Mouse (Mus musculus): ENCODE measurements around the gene Ssbp2. TPM values are rescaled to one million over a fixed set of nuclear protein-coding genes. Genes with fewer than 3 reads are reported as not detected.

Ssbp2 gene
- polyA plus RNA-seq, 1 experiment from 2014 or later, result 112 TPM

DNA sequence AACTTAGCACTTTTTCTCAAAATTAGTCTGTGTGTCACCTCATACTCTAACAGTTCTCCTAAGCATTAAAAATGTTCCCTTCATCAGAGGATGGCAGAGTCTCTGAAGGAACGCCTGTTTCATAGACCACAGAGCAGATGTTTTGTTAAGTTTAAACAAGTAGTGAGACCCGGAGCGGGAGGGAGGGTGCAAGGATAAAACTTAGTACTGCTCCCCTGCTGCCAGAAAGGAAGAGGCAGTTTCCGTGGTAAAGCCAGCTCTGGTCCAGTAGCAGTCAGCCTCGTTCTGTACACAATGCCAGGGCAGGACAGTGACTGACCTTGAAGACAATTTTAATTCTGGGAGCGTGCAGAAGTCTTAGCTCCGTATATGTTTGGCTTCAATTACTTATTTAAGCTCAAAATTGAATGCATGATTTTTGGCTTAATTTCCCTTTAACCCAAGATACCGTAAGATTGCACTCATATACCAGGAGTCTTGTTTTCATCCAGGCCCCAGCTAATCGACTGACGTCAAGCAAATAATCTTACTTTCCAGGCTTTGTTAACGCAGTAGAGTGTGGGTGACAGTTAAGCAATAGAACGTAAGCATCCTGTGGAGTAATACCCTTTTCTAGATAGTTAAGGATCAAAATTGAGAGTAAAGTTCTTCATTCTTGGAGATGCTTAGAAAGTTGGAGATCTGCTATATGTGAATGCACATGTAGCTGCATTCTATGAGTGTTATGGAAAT is 42.7 kb downstream of the Ssbp2 start:
- Histone ChIP-seq H3K9me3 (ENCODE audit: control insufficient read depth, low read length) (no peaks in the 10 kb centered on the region), H3K4me1 (ENCODE audit: control insufficient read depth in 2 of 2, insufficient read depth in 2 of 2, low read length in 2 of 2) (no peaks in the 10 kb centered on the region), H3K27ac (replicated peaks in 1 of 2; ENCODE audit: control insufficient read depth in 1 of 2, insufficient read depth in 1 of 2, low read depth in 2 of 2, low read length in 2 of 2) (no peak overlapping the region), H3K9ac (ENCODE audit: low read length) (no peak overlapping the region), H3K27me3 (ENCODE audit: control insufficient read depth, insufficient read depth, low read length) (no peaks in the 10 kb centered on the region), H3K4me2 (ENCODE audit: low read length) (no peak overlapping the region), H3K36me3 (ENCODE audit: control insufficient read depth, insufficient read depth, low read length) (no peaks in the 10 kb centered on the region), H3K4me3 (ENCODE audit: control insufficient read depth in 1 of 2, insufficient read depth in 1 of 2, low read depth in 1 of 2, low read length in 2 of 2) (no peak overlapping the region)
- ATAC-seq (ENCODE audit: insufficient number of reproducible peaks, insufficient read depth, low FRiP score, low read depth), result no peak
- WGBS, result 68% methylated on average over 12 of the region's 12 CpGs

DNA sequence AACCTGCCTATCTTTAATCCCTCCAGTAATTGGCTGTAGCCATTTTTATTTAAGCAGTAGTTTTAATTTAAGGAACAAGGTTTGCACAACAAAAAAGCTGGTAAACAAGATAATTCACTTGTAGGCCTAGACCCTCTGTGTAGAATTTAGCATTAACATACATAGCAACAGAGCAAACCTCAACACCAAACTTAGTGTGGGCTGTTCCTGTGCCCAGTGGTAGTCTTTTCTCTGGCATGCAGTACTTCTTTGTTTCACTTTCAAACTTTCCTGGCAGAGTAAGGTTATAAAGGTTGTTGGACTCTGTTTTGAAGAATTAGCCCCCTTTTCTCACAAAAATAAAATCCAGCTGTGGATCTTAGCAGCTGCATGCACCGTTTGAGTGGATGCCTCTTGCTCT is 48.9 kb downstream of the Ssbp2 start:
- ATAC-seq (ENCODE audit: insufficient number of reproducible peaks, insufficient read depth, low FRiP score, low read depth), result no peak
- Histone ChIP-seq H3K4me1 (ENCODE audit: control insufficient read depth in 2 of 2, insufficient read depth in 2 of 2, low read length in 2 of 2) (peaks cover 3 to 5% of the 10 kb centered on the region in 2 experiments; a peak in 3 of 4 replicates), H3K9ac (ENCODE audit: low read length) (no peak overlapping the region), H3K4me2 (ENCODE audit: low read length) (no peak overlapping the region), H3K27me3 (ENCODE audit: control insufficient read depth, insufficient read depth, low read length) (no peaks in the 10 kb centered on the region), H3K4me3 (ENCODE audit: control insufficient read depth in 1 of 2, insufficient read depth in 1 of 2, low read depth in 1 of 2, low read length in 2 of 2) (no peak overlapping the region), H3K9me3 (ENCODE audit: control insufficient read depth, low read length) (no peaks in the 10 kb centered on the region), H3K27ac (replicated peaks in 1 of 2; ENCODE audit: control insufficient read depth in 1 of 2, insufficient read depth in 1 of 2, low read depth in 2 of 2, low read length in 2 of 2) (no peak overlapping the region), H3K36me3 (ENCODE audit: control insufficient read depth, insufficient read depth, low read length) (no peaks in the 10 kb centered on the region)
- WGBS, result 81% methylated on average over 1 of the region's 1 CpGs

DNA sequence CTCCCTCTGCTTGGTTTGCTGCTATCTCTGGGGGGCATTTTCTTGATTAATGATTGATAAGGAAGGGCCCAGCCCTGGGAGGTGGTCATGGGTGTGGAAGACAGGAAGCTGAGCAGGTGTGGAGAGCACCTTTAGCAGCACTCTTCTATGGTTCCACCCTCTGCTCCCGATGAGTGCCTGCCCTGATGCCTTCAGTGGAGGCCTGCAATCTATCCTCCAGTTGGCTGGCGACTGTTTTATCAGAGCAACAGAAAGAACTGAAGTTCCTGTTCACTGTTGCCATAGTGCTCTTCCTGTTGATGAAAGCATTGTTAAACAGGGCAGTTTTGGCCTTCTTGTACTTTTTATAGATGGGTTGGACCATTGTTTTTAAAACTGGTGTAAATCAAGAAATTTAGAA is 49.4 kb downstream of the Ssbp2 start:
- Histone ChIP-seq H3K4me1 (ENCODE audit: control insufficient read depth in 2 of 2, insufficient read depth in 2 of 2, low read length in 2 of 2) (peaks cover 3 to 5% of the 10 kb centered on the region in 2 experiments; a peak in 3 of 4 replicates), H3K9me3 (ENCODE audit: control insufficient read depth, low read length) (no peaks in the 10 kb centered on the region), H3K4me2 (ENCODE audit: low read length) (no peak overlapping the region), H3K4me3 (ENCODE audit: control insufficient read depth in 1 of 2, insufficient read depth in 1 of 2, low read depth in 1 of 2, low read length in 2 of 2) (no peak overlapping the region), H3K27ac (replicated peaks in 1 of 2; ENCODE audit: control insufficient read depth in 1 of 2, insufficient read depth in 1 of 2, low read depth in 2 of 2, low read length in 2 of 2) (no peak overlapping the region), H3K36me3 (ENCODE audit: control insufficient read depth, insufficient read depth, low read length) (no peaks in the 10 kb centered on the region), H3K27me3 (ENCODE audit: control insufficient read depth, insufficient read depth, low read length) (no peaks in the 10 kb centered on the region), H3K9ac (ENCODE audit: low read length) (no peak overlapping the region)
- 10% methylated on average over 2 of the region's 2 CpGs for WGBS
- peak; percentile 39; the same call in 1 of the 2 replicates for ATAC-seq (ENCODE audit: insufficient number of reproducible peaks, insufficient read depth, low FRiP score, low read depth)

DNA sequence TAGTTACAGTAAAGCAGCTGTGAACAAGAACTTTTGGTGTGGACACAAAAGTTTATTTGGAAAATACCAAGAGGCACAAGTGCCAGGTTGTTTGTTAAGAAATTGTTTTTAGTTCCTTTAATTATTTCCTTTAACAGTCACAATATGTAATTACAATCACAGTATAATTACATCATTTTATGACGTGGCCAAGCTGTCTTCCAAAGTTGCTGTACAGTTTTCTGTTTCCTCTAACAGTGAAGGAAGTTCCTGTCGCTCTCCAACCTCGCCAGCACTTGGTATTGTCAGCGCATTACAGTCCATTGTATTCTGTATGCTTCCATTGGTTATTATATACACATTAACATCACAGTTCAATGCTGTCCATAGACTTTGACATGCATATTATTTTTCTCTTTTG is 54.9 kb downstream of the Ssbp2 start:
- no peak overlapping the region for H3K4me2 ChIP-seq (ENCODE audit: low read length)
- H3K36me3 ChIP-seq (ENCODE audit: control insufficient read depth, insufficient read depth, low read length), result no peaks in the 10 kb centered on the region
- no peaks in the 10 kb centered on the region for H3K9me3 ChIP-seq (ENCODE audit: control insufficient read depth, low read length)
- ATAC-seq (ENCODE audit: insufficient number of reproducible peaks, insufficient read depth, low FRiP score, low read depth), result no peak
- 81% methylated on average over 4 of the region's 4 CpGs for WGBS
- no peak overlapping the region for H3K4me3 ChIP-seq (ENCODE audit: control insufficient read depth in 1 of 2, insufficient read depth in 1 of 2, low read depth in 1 of 2, low read length in 2 of 2)
- peaks cover 0 to under 1% of the 10 kb centered on the region in 2 experiments; a peak in 3 of 4 replicates for H3K4me1 ChIP-seq (ENCODE audit: control insufficient read depth in 2 of 2, insufficient read depth in 2 of 2, low read length in 2 of 2)
- H3K27ac ChIP-seq (replicated peaks in 1 of 2; ENCODE audit: control insufficient read depth in 1 of 2, insufficient read depth in 1 of 2, low read depth in 2 of 2, low read length in 2 of 2), result no peak overlapping the region
- no peak overlapping the region for H3K9ac ChIP-seq (ENCODE audit: low read length)
- H3K27me3 ChIP-seq (ENCODE audit: control insufficient read depth, insufficient read depth, low read length), result no peaks in the 10 kb centered on the region

DNA sequence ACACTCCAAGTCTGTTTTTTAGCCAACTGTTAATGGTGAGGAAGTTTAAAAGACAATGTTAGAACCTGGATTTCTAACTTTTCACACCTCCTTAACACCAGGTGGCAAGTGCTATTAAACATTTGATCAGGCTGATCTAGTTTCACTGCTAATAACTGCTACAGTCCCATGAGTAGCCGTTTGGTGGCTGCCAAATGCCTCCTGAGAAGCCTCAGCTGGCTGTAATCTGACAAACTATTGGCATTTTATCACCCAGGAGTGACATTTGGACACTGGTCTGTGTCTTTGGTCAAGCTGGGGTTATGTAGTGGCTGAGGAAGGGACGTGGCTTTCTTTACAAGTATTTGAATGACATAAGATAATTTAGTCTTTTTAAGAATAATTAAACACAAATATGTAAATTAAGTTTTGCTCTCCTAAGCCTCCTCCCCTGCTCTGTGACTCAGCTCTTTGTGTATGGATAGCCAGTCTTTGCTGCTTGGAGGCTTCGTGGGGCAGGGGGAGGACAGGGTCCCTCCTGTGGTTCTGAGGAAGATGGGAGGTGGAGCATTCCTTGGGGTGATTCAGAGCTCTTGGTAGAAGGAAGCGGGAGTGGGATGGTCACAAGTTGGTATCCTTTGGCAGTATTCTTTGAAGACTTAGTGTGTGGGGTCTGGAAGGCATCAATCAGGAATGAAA is 60.1 kb downstream of the Ssbp2 start:
- Histone ChIP-seq H3K27me3 (ENCODE audit: control insufficient read depth, insufficient read depth, low read length) (no peaks in the 10 kb centered on the region), H3K4me2 (ENCODE audit: low read length) (no peak overlapping the region), H3K4me3 (ENCODE audit: control insufficient read depth in 1 of 2, insufficient read depth in 1 of 2, low read depth in 1 of 2, low read length in 2 of 2) (no peak overlapping the region), H3K27ac (replicated peaks in 1 of 2; ENCODE audit: control insufficient read depth in 1 of 2, insufficient read depth in 1 of 2, low read depth in 2 of 2, low read length in 2 of 2) (no peak overlapping the region), H3K9ac (ENCODE audit: low read length) (no peak overlapping the region), H3K9me3 (ENCODE audit: control insufficient read depth, low read length) (no peaks in the 10 kb centered on the region), H3K36me3 (ENCODE audit: control insufficient read depth, insufficient read depth, low read length) (no peaks in the 10 kb centered on the region), H3K4me1 (ENCODE audit: control insufficient read depth in 2 of 2, insufficient read depth in 2 of 2, low read length in 2 of 2) (peaks cover 0 to 13% of the 10 kb centered on the region in 2 experiments)
- no peak for ATAC-seq (ENCODE audit: insufficient number of reproducible peaks, insufficient read depth, low FRiP score, low read depth)
- WGBS, result 26% methylated on average over 4 of the region's 4 CpGs

DNA sequence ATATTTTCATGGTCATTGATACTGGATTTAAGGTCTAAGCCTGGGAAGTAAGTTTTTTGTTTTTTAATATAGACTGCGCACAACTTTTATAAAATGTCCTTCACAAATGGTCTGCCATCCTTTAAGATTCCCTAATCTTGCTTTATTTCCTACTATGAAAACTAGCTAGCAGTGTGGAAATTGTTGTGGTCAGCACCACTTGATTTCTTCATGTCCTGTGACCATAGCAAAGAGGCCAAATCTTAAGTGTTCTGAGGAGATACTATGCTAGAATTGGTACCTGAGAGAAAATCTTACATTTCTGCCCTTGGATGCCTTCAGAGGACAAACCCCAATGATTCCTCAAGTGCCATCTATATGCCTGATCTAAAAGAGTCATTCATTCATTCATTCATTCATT is 60.9 kb downstream of the Ssbp2 start:
- Histone ChIP-seq H3K4me2 (ENCODE audit: low read length) (no peak overlapping the region), H3K27me3 (ENCODE audit: control insufficient read depth, insufficient read depth, low read length) (no peaks in the 10 kb centered on the region), H3K4me1 (ENCODE audit: control insufficient read depth in 2 of 2, insufficient read depth in 2 of 2, low read length in 2 of 2) (peaks cover 0 to 13% of the 10 kb centered on the region in 2 experiments), H3K4me3 (ENCODE audit: control insufficient read depth in 1 of 2, insufficient read depth in 1 of 2, low read depth in 1 of 2, low read length in 2 of 2) (no peak overlapping the region), H3K9me3 (ENCODE audit: control insufficient read depth, low read length) (no peaks in the 10 kb centered on the region), H3K27ac (replicated peaks in 1 of 2; ENCODE audit: control insufficient read depth in 1 of 2, insufficient read depth in 1 of 2, low read depth in 2 of 2, low read length in 2 of 2) (no peak overlapping the region), H3K9ac (ENCODE audit: low read length) (no peak overlapping the region), H3K36me3 (ENCODE audit: control insufficient read depth, insufficient read depth, low read length) (no peaks in the 10 kb centered on the region)
- WGBS, result 100% methylated on average over 1 of the region's 1 CpGs
- no peak for ATAC-seq (ENCODE audit: insufficient number of reproducible peaks, insufficient read depth, low FRiP score, low read depth)

DNA sequence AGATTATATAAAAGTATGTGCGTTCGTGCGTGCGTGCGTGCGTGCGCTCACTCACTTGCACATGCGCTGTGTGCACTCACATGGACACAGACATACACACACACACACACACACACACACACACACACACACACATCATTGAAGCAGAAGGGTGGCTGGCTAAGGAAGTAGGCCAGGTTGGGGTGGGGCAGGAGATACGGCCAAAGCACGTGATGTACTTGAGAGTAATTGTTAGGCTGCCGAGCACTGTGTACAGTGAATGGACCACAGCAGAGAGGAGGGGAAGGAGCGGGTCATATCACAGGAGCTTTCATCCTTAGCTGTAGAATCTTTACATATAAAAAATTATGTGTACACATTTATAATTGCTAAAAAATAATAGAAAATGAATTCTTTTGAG is 66.0 kb downstream of the Ssbp2 start:
- Histone ChIP-seq H3K9me3 (ENCODE audit: control insufficient read depth, low read length) (no peaks in the 10 kb centered on the region), H3K4me1 (ENCODE audit: control insufficient read depth in 2 of 2, insufficient read depth in 2 of 2, low read length in 2 of 2) (0 out of 4 replicates have a peak, but pooled peaks cover 0 to 6% of the 10 kb centered on the region in 2 experiments), H3K4me3 (ENCODE audit: control insufficient read depth in 1 of 2, insufficient read depth in 1 of 2, low read depth in 1 of 2, low read length in 2 of 2) (no peak overlapping the region), H3K9ac (ENCODE audit: low read length) (no peak overlapping the region), H3K27me3 (ENCODE audit: control insufficient read depth, insufficient read depth, low read length) (no peaks in the 10 kb centered on the region), H3K4me2 (ENCODE audit: low read length) (no peak overlapping the region), H3K36me3 (ENCODE audit: control insufficient read depth, insufficient read depth, low read length) (no peaks in the 10 kb centered on the region), H3K27ac (replicated peaks in 1 of 2; ENCODE audit: control insufficient read depth in 1 of 2, insufficient read depth in 1 of 2, low read depth in 2 of 2, low read length in 2 of 2) (no peak overlapping the region)
- no peak for ATAC-seq (ENCODE audit: insufficient number of reproducible peaks, insufficient read depth, low FRiP score, low read depth)
- 89% methylated on average over 12 of the region's 12 CpGs for WGBS

Data from heart, embryonic 14.5 days (tissue).